Mouse (Mus musculus) layer of hippocampus, postnatal 14 days (tissue): Measurements from ENCODE around the gene Sgsm1. TPM values are rescaled to one million over a fixed set of nuclear protein-coding genes. Genes with fewer than 3 reads are reported as not detected.
A peak's percentile ranks its signal among the peaks of the same experiment; 100 is the strongest.
"Not testable (repeated sequence)": the region's sequence is repeated elsewhere in the genome, so short reads cannot be mapped to it uniquely, and the experiment has no call there.

Source experiments
- DNase-seq, 2 experiments: peaks; one replicate each; pipeline ENCODE4 v3.0.0; 2021 to 2022; ENCODE audit warnings: low spot score in 2 of 2, mixed read lengths in 1 of 2
- long read RNA-seq, 2 experiments: library from polyadenylated mRNA; stranded (forward); transcript quantifications; one replicate each; pipeline ENCODE4 v2.0.0; 2021
- total RNA-seq, 2 experiments: library from RNA; stranded (reverse); gene quantifications; 2 replicates each; pipeline ENCODE4 v1.2.3; 2021

Sgsm1 gene
- total RNA-seq = 10 to 100 TPM; 67.8 to 73.2 TPM
- long read RNA-seq, experiment 1, full-length matches to known transcripts = 13 of 23 reads
- long read RNA-seq, experiment 1, partial matches to known transcripts = 5 of 23 reads
- long read RNA-seq, experiment 1, other reads (novel, unspliced or antisense) = 5 of 23 reads
- long read RNA-seq, experiment 2, full-length matches to known transcripts = 15 of 34 reads
- long read RNA-seq, experiment 2, partial matches to known transcripts = 6 of 34 reads
- long read RNA-seq, experiment 2, other reads (novel, unspliced or antisense) = 13 of 34 reads

- peak; percentile 81 to 82 for DNase-seq
These were observed at the start of gene Sgsm1 for GRCm38 (mm10) chr5:113310377-113311003. Gene Sgsm1 (minus strand): TSS chr5:113310786.

DNA sequence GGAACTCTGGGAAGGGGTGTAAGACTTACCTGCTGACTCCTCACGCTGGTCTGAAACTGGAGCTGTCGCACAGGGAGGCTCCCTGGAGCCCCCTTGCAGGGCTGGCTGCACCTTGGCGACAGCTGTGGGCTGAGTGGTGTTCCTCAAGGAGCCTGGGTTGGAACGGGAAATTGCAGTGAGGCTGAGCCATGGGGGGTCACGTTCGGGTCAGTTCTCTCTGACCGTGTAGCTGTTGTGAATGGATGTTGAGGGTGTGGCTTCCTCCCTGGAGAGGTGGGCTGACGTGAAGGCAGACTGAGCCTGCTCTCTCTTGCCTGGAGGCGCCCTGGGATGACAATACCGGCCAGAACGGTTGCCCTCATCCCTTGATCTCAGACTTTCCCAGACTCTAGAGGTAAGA lies 48.2 kb upstream of the Sgsm1 start:
- DNase-seq = no peak

DNA sequence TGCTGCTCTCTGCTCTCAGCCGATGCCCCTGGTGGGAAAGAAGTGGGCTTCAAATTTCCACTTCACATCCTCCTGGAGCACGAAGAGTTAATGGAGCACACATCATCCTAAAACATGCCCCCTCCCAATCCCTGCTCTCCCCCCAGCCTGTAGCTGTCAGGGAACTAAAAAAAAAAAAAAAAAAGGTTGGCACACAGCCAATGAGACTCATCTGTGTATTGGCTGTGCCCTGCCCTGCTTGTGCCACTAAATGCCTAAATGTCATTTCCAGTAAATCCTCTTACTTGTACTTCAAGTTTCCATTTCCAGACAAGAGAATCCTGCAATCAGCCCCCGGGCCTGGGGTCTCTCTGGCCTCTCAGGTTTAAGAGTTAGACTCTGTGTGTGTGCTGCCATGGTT lies 47.1 kb upstream of the Sgsm1 start:
- no peak for DNase-seq

GRCm38 (mm10) chr5:113357186-113357585 lies 46.6 kb upstream of the Sgsm1 start, which contains the start of gene Aym1:
Gene Aym1 (plus strand): TSS chr5:113357294.
- no peak for DNase-seq

DNA sequence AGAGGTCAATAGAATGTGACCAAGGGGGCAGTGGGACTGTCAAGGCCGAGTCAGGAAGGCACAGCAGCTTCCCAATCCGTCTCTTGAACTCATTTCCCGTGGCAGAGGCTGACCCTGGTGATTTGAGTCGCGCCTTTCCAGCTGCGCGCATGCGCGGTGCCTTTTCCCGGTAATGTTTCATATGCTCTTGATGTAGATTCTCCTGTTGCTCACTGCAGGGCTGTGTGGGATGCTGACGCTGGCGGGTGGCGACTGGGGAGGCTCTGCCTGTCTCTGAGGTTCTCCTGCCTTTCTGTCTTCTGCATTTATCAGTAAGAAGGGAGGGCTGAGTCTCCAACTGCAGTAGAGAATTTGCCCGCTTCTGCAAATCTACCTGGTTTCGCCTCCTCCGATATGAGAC lies 43.7 kb upstream of the Sgsm1 start:
- peak in 1 of 2 experiments; percentile 39 for DNase-seq

- DNase-seq = no peak
These were observed 42.0 kb upstream of the Sgsm1 start for GRCm38 (mm10) chr5:113352636-113353035.

DNA sequence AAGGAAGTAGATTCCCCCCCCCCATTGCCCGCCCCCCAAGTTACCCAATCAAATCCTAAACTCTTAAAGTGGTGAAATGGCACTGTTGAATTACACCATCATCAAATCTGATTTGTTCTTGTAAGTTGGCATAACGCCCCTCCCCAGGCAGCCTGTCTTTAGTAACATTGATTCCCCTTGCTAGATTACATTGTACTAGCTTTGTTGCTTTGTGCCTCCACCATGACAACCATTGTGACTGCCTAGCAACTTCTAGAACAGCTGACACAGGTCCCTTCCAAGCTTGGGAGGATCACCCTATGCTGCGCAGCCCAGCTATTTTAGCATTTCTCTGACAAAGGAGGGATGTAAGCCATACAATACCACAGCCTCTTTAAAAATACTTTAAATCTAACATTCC lies 41.2 kb upstream of the Sgsm1 start:
- peak; percentile 43 to 87 for DNase-seq

DNA sequence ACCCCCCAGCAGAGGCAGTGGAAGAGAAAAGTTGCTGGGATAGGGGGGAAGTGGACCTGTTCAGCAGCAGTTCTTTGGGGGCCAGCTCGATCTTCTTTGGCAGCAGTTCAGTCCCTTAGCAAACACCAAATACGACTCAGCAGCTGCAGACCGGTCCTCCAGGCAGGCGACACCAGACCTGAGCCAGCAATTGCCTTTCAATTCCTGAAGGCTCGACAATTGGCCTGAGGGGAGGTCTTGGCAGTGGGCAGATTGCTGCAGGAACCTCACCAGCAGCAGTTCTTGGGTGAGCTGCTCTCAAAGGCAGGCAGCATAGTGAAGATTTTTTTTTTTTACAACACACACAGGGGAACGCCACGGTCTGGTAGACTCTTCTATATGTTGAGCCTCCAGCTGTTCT lies 39.2 kb upstream of the Sgsm1 start:
- DNase-seq = peak in 1 of 2 experiments; percentile 45

DNA sequence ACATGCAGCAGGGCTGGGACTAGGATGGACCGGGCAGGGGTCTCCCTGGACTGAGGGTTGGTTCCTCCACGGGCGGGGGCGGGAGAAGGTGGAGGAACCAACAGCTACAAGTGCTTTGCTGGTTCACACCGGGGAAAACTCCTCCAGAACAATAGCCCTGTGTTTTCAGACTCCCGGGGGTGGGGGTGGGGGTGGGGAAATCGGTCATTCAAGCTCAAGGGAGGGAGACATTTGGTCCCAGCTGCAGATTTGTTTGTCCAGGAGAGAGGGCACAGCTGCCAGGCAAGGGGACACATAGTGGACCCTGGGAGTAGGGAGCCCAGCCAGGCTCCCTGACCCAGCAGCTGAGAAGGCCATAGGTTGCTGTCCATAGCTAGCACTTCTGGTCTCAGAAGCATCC lies 38.6 kb upstream of the Sgsm1 start:
- no peak for DNase-seq

DNA sequence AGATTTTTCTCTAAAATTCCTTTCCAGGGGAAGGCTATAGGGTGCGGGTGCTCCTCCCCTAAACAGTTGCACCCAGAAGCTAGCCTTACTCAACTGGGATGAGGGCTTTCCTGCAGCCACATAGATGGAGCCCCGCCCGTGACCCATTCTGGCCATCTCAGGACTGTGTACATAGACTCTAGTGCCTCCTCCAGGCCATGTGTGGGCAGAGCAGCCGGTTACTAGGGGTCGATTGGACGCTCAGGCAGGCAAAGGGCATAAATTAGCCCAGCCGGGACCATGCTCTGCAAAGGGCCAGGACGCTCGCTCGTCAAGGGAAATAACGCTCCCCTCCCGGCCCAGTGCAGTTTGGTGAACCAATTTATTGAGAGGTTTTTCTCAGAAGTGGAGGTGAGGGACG lies 38.0 kb upstream of the Sgsm1 start:
- no peak for DNase-seq

- no peak for DNase-seq
These were observed 37.0 kb upstream of the Sgsm1 start for GRCm38 (mm10) chr5:113347593-113347992.

DNA sequence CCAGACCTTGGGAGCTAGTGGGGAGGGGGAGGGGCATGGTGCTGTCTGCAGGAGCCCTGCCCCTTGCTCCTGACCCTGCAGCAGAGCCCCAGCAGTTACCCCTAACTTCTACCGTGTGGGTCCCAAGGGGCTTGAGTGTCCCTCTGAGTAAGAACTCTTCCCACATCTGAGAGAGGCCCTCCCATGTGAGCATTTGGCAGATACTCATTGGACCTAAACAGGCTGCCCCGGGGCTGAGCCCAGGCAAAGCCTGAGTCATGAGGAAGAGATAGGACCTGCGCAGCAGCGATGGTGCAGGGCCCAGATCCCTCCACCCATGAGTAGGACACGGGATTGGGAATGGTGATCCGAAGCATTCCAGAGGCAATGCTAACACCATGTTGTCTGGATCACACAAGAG lies 36.1 kb upstream of the Sgsm1 start:
- DNase-seq = not testable (repeated sequence)

DNA sequence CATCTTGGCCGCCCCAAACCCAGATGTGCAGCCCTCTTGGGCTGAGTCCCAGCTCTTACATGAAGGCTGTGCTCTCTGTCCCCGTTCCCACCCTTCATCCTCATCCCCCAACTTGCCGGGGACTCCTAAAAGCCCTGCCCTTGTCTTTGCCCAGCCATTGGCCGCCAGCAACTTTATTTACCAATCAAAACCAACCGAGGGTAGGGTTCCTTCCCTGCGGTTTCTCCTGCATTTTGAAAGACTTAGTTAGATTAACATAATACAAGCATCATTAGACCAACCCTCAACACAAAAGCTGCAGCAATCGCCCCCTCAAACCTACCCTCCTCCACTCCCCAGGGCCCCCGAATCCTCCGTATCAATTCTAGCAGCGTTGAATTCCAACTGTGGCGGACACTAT lies 35.2 kb upstream of the Sgsm1 start:
- DNase-seq = no peak

DNA sequence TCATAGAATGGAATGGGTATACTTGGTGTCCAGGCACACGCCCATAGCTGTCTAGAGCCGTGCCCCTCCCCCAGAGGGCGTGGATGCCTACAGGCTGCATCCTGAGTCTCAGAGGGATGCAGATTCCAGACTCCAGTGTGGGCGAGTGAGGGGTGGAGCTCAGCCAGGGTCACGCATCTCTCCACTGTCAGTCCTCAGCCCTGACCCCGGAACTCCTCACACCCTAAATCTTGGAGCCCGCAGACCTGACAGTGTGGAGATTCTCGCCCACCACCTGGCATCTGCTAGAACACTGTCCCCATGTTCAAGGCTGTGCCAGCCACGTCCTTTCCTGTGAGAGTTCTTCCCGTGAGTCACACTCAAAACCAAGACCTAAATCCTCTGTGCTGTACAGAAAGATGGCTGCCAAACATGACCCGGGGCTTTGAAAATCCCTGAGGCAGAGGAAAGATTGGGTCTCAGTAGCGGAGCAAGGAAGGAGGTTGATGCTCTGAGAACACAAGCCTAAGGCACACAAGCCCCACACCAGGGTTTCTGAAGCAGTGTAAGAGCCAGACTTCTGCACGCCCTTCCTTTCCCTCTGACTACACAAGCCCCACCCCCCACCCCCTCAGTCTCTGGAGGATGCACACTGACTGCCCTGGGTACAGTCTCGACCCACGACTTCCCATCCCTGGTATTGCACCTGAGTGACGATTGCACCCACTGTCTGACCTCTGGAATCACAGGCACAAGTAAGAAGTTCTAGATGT lies 34.2 kb upstream of the Sgsm1 start:
- DNase-seq = no peak

DNA sequence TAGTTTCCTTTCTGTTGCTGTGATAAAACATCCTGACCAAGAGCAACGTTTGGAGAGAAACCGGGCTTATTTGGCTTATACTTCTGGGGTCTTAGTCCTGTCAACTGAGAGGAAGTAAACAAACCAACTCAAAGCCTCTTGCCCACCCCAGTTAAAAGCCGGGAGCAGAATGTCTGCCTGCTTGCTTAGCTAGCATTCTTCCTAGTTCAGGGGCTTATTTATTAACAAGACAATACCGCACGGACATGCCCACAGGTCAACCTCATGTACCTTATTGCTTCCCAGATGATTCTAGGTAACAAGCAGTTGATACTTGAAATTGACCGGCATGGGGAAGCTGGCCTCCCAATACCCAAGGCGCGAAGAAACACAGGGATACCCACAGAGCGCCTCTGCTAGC lies 25.7 kb upstream of the Sgsm1 start:
- DNase-seq = no peak

DNA sequence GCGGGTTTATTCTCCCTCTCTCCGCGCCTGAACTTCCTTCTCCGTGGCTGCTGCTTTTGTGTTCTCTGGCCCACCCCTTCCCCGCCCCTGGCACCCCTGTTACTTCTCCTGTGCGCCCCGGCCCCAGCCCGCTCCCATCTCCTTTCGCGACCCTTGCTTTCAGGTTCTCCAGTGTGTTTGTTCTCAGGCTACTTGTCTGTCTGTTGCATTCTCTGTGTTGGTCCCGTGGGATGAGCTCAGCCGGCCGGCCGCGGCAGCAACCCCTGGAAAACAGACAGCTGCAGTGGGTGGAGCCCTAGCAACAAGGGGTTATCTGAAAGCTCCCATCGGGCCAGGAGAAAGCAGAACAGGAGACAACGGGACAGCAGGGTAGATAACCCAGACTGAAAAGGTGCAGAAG lies 25.1 kb upstream of the Sgsm1 start:
- no peak for DNase-seq

DNA sequence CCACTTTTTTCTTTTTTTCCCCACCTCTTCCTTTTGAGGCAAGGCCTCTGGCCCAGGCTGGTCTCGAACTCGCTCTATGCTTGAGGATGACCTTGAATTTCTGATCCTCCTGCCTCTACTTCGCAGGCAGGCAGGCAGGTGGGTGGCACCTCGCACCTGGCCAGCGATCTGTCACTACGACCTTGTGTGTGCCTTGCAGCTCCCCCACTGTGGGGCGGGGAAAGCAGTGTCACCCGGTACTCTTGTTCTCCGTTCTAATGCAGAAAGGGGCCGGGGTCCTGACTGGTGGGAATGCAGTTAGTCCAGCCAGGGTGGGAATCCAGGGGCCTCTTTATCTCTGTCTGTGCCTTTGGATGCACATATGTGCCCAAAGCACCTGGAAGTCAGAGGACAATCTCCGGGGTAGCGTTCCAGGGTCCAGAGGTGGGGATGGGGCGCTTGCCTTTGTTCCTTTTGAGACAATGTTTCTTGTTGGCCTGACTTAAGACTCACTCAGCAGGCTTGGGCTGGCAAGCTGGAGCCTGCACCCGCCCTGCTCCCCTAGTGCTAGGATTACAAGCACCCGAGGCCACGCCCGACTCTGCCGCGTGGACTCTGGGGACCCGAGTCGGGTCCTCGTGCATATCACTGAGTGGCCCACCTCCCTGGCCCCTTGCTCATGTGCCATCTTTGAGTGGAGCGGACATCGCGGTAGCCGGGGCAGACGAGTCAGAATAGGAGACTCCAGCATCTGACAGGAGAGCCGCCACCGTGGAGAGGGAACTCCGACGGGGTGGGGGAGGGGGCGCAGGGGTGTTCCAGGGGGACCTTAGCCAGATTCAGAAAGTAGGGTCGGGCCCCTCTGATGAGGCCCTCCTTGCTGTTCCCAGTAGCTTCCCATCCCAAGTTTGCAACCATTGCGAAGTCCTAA lies 24.3 kb upstream of the Sgsm1 start:
- no peak for DNase-seq

DNA sequence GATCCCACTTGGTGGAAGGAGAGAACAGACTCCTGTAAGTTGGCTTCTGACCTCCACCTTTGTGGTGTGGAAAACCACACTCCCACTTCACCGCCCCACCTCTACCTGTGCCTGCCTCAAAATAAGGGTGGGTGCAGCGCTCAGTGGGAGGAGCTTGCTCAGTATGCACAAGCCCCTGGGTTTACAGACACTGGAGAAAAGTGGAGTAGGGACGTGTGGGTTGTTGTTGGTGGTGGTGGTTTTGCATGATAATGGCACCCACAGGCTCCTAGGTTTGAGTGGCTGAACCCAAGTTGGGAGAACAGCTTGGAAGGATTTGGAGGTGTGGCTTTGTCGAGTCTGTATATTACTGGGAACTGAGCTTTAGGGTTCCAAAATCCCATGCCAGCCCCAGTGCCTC lies 22.3 kb upstream of the Sgsm1 start:
- DNase-seq = no peak

DNA sequence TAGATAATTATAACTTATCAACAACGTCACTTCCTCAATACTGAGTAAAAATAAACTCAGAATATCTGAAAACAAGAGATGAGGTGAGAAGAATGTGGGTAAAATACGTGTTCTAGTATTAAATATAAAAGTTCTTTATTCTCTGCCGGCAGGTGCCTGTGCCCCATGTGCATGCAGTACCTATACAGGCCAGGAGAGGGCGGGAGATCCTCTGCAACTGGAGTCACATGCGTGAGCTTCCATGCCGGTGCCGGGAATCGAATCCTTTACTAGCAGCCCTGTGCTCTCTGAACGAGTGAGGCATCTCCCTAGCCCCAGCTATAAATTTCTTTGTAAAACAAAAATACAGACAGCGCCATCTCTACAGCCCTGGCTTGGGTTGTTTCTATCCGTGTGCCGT lies 21.7 kb upstream of the Sgsm1 start:
- no peak for DNase-seq

DNA sequence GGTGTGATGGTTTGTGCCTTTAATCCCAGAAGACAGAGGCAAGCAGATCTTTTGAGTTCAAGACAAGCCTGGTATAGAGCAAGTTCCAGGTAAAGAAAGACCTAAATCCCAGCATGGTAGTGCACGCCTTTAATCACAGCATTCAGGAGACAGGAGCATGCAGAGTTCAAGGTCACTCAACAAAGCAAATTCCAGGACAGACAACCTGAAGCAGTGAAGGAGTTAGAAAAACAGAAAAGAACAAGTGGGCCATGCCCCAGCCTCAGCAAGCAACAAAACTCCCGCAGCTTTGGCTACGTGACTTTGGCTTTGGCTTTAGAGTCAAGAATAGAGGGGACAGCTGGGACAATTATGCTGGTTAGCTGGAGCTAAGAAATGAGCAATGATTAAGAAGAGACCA lies 19.6 kb upstream of the Sgsm1 start:
- DNase-seq = no peak

- no peak for DNase-seq
These were observed 18.9 kb upstream of the Sgsm1 start for GRCm38 (mm10) chr5:113329463-113329862.
